Mouse (Mus musculus) intestine, embryonic 15.5 days (tissue): ENCODE measurements around the gene Abcb6. TPM values are rescaled to one million over a fixed set of nuclear protein-coding genes. Genes with fewer than 3 reads are reported as not detected.
A peak's percentile ranks its signal among the peaks of the same experiment; 100 is the strongest.

ENCODE experiments used
- ATAC-seq: fragments of 200-750 bp; cut with Nextera tagmentation; 2 replicates; pipeline ENCODE4 v1.8.0; 2017; ENCODE audit warnings: moderate TSS enrichment, moderate library complexity
- H3K27ac ChIP-seq: fragments of 300-500 bp; sonication (generic); 2 replicates; pipeline ENCODE4 v1.5.1; 2015; ENCODE audit warnings: mild to moderate bottlenecking, inconsistent platforms
- H3K27me3 ChIP-seq: fragments of 300-500 bp; sonication (generic); replicated peaks from 2 replicates; pipeline ENCODE4 v1.6.1; 2015; ENCODE audit warnings: inconsistent platforms
- H3K36me3 ChIP-seq: fragments of 300-500 bp; sonication (generic); 2 replicates; pipeline ENCODE4 v1.6.1; 2015; ENCODE audit warnings: inconsistent platforms
- H3K4me1 ChIP-seq: fragments of 300-500 bp; sonication (generic); replicated peaks from 2 replicates; pipeline ENCODE4 v1.6.1; 2015; ENCODE audit warnings: inconsistent platforms
- H3K4me2 ChIP-seq: fragments of 300-500 bp; sonication (generic); replicated peaks from 2 replicates; pipeline ENCODE4 v1.6.1; 2015; ENCODE audit warnings: mild to moderate bottlenecking, inconsistent platforms
- H3K4me3 ChIP-seq: fragments of 300-500 bp; sonication (generic); replicated peaks from 2 replicates; pipeline ENCODE4 v1.5.1; 2015; ENCODE audit warnings: inconsistent platforms
- H3K9ac ChIP-seq: fragments of 300-500 bp; sonication (generic); 2 replicates; pipeline ENCODE4 v1.6.1; 2015; ENCODE audit warnings: inconsistent platforms
- H3K9me3 ChIP-seq: fragments of 300-500 bp; sonication (generic); 2 replicates; pipeline ENCODE4 v1.6.1; 2016; ENCODE audit warnings: inconsistent platforms
- WGBS: fragments of 180-500 bp; shearing (Covaris S2); methylation state at CpG from one replicate; pipeline ENCODE4 v1.1.7; 2015; 5-methylcytosine and 5-hydroxymethylcytosine counted together
- polyA plus RNA-seq: library from polyadenylated mRNA; unstranded; fragments of >200 nt; fragmentation: Nextera tagmentation; extraction: Ambion mirVana; gene quantifications from 2 replicates; pipeline ENCODE4 v1.2.1, GENCODE M21; 2015

Gene Abcb6
- polyA plus RNA-seq, 1 experiment from 2014 or later = 26.6 TPM

DNA sequence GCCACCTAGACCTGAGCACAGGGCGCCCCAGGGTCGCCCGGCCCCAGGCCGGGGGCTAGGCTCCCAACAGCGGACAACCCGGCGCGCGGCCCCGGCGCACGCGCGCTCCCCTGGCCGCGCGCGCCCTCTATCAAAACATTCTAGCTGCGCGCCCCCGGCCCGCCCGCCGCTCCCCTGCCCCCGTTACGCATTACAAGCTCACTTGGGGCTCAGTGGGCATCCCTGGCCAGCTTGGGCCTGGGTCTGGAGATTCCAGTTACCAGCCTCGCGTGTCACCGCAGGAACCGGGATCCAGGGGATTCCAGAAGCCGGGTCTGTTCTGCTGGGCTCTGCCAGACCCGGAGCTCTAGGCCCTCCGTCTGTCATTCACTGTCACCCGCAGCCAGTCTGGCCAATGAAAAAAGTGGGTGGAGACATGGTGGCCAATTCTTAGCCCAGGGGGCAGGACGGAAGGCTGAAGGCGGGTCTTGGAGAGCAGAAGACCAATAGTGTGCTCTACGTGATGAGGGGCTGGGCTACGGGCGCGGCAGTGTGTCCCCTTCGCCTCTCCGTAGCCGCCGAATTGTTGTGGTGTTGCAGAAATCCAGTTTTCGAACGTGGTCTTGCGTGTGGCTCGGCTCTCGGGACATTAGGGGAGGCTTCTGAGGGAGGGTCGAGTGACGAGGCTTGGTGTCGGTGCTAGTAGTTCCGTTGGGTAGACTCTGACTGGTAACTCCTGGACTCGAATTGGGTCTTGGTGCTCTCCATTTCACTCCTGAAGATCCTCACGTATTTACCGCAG is 11.6 kb upstream of the Abcb6 start, which contains the start of the genes Ankzf1 and Atg9a:
Gene Ankzf1, plus strand, starts transcription at position 530 of the 781 bp plus-strand sequence.
Gene Atg9a, minus strand, starts transcription at position 575 of the 781 bp plus-strand sequence.
- H3K27me3 ChIP-seq = no peaks in the 10 kb centered on the region
- ATAC-seq = peak; percentile 99
- WGBS = under 1% methylated on average over 56 of the region's 56 CpGs
- H3K9ac ChIP-seq = peak within 1 kb of the TSS; percentile 83
- H3K4me2 ChIP-seq = peak within 1 kb of the TSS; percentile 84
- H3K9me3 ChIP-seq = no peaks in the 10 kb centered on the region
- H3K4me1 ChIP-seq = peaks cover 12% of the 10 kb centered on the region; the same call in 1 of the 2 replicates
- H3K4me3 ChIP-seq = peak within 1 kb of the TSS; percentile 77
- peaks cover 18% of the 10 kb centered on the region for H3K36me3 ChIP-seq
- peak within 1 kb of the TSS; percentile 90 for H3K27ac ChIP-seq

DNA sequence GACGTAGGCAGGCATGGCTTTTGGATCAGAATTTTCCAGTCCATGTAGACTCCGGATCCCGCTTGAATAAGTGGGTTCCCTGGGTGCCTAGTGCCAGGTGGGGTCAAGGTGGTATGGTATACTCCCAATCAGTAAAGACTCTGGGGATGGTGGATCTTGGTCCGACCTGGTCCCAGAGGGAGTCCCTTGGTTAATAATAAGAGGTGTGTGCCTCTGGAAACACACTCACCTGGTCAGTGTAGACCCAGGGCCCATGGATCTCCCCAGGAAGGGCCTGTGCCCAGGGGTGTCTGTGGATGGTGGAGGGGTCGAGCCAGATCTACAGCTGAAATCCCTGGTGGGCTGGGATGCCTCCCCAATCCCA is 11.0 kb upstream of the Abcb6 start:
- Histone ChIP-seq H3K27ac (peak overlapping the region; percentile 89), H3K36me3 (peaks cover 18% of the 10 kb centered on the region), H3K9ac (peak overlapping the region; percentile 83), H3K9me3 (no peaks in the 10 kb centered on the region), H3K27me3 (no peaks in the 10 kb centered on the region), H3K4me2 (peak overlapping the region; percentile 84), H3K4me1 (peaks cover 12% of the 10 kb centered on the region; the same call in 1 of the 2 replicates), H3K4me3 (peak overlapping the region; percentile 77)
- 46% methylated on average over 5 of the region's 5 CpGs for WGBS
- no peak for ATAC-seq

DNA sequence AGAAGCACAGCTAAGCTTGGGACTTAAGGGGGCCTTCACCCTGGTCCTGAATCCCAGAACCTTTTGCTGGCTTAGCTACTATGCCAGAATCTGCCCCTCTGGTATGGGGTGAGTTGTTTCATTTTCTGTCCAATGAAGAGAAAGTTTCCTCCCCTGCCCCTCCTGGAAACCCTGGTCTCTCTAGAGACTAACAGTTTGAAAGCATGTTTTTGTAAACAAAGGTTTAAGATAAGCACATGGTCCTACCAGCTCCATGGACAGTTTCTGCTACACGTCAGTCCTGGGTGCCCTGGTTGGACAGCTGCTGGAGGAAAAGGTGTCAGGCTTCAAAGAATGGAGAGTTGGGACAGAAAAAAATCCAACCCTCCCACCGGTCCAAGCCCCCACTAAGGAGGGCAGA is 10.4 kb upstream of the Abcb6 start:
- Histone ChIP-seq H3K4me3 (peak overlapping the region; percentile 77; the same call in 1 of the 2 replicates), H3K4me1 (peaks cover 12% of the 10 kb centered on the region; the same call in 1 of the 2 replicates), H3K36me3 (peaks cover 20% of the 10 kb centered on the region), H3K9ac (peak overlapping the region; percentile 83; the same call in 1 of the 2 replicates), H3K9me3 (no peaks in the 10 kb centered on the region), H3K27me3 (no peaks in the 10 kb centered on the region), H3K4me2 (peak overlapping the region; percentile 84), H3K27ac (no peak overlapping the region)
- ATAC-seq = no peak
- 33% methylated on average over 2 of the region's 2 CpGs for WGBS

DNA sequence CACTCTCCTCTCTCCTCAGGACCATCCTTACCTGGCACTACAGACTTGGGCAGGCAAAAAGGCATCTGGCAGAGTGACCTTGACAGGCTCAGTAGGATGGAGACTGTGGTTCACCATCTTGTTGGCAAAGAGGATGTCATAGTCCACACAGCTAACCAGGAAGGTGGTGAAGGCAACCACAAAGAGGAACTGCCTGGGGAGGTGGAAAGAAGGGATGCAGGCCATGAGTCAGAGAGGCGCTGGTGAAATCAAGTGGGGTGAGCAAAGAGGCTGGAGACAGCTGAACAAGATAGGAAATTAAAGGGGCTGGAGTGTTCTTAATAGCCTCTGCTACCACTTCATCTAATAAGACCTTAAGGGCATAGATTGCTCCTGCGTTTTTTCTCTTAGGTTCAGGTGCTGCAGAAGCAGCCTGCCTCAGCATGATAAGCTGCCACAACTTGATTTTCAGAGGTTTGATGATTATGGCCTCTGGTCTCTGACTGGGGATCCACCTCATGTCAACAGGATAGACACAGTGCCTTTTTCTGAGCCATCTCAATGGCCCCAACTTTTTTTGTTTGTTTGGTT is 7.8 kb upstream of the Abcb6 start:
- ATAC-seq = no peak
- 89% methylated on average over 2 of the region's 2 CpGs for WGBS
- H3K27ac ChIP-seq = no peak overlapping the region

DNA sequence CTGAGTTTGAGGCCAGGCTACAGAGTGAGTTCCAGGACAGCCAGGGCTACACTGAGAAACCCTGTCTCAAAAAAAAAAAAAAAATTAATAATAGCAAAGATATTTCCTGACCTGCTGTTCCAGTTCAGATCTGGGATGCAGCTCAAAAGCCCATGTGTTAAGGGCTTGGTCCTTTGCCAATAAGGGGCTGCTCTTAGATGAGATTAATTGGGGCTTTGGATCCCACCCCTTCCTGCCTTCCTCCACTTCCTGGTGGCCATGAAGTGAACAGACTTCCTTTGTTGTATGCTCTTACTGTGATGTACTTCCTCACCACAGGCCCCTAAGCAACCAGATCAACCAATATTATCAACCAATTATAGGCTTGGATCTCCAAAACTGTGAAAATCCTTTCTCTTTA is 6.9 kb upstream of the Abcb6 start:
- no peaks in the 10 kb centered on the region for H3K9me3 ChIP-seq
- H3K27me3 ChIP-seq = no peaks in the 10 kb centered on the region
- H3K4me1 ChIP-seq = peaks cover 12% of the 10 kb centered on the region; the same call in 1 of the 2 replicates
- H3K4me3 ChIP-seq = no peak overlapping the region
- ATAC-seq = no peak
- H3K36me3 ChIP-seq = peaks cover 43% of the 10 kb centered on the region
- no peak overlapping the region for H3K9ac ChIP-seq
- H3K4me2 ChIP-seq = no peak overlapping the region
- H3K27ac ChIP-seq = no peak overlapping the region

More for the DNA sequence above, 7.8 kb upstream of the Abcb6 start:
- H3K36me3 ChIP-seq = peaks cover 35% of the 10 kb centered on the region
- peaks cover 12% of the 10 kb centered on the region; the same call in 1 of the 2 replicates for H3K4me1 ChIP-seq
- H3K9ac ChIP-seq = no peak overlapping the region
- H3K4me3 ChIP-seq = no peak overlapping the region
- H3K9me3 ChIP-seq = no peaks in the 10 kb centered on the region
- H3K4me2 ChIP-seq = no peak overlapping the region
- no peaks in the 10 kb centered on the region for H3K27me3 ChIP-seq

DNA sequence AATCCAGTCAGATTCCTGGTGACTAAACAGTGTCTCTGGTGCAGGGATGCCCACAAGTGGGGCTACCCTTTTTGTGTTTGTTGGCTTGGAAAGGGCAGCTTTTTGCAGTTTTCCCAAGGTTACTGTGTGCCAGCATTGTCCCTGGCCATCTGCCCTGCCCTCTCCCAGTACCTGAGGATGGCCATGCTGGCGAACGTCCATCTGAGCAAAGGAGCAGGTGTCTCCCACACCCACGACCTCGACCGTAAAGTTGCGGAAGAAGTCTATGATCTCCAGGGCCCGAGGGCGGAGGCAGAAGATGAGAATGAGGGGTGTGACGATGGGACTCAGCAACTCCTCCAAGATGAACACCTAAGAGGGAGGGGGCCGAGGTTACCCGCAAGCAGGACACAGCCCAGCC is 5.3 kb upstream of the Abcb6 start:
- H3K9ac ChIP-seq = no peak overlapping the region
- no peak overlapping the region for H3K4me2 ChIP-seq
- no peaks in the 10 kb centered on the region for H3K9me3 ChIP-seq
- 89% methylated on average over 11 of the region's 11 CpGs for WGBS
- no peak overlapping the region for H3K27ac ChIP-seq
- peaks cover 16% of the 10 kb centered on the region; the same call in 1 of the 2 replicates for H3K4me1 ChIP-seq
- no peaks in the 10 kb centered on the region for H3K27me3 ChIP-seq
- ATAC-seq = no peak
- no peak overlapping the region for H3K4me3 ChIP-seq
- H3K36me3 ChIP-seq = peaks cover 46% of the 10 kb centered on the region

DNA sequence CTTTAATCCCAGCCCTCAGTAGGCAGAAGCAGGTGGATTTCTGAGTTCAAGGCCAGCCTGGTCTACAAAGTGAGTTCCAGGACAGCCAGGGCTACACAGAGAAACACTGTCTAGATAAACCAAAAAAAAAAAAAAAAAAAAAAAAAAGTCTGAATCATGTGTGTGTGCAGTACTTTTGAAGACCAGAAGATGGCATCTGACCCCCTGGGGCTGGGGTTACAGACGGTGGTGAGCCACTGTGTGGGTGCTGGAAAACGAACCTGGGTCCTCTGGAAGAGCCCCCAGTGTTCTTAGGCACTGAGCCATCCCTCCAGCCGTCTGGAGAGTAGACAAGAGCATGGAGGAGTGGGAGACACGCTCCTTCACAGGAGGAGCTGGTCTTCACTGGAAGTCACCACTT is 2.0 kb upstream of the Abcb6 start:
- WGBS = 81% methylated on average over 4 of the region's 4 CpGs
- H3K9me3 ChIP-seq = no peaks in the 10 kb centered on the region
- H3K27me3 ChIP-seq = no peaks in the 10 kb centered on the region
- no peak overlapping the region for H3K9ac ChIP-seq
- H3K4me2 ChIP-seq = no peak overlapping the region
- H3K4me3 ChIP-seq = no peak overlapping the region
- peaks cover 40% of the 10 kb centered on the region for H3K36me3 ChIP-seq
- no peak overlapping the region for H3K27ac ChIP-seq
- peaks cover 20% of the 10 kb centered on the region for H3K4me1 ChIP-seq
- no peak for ATAC-seq

DNA sequence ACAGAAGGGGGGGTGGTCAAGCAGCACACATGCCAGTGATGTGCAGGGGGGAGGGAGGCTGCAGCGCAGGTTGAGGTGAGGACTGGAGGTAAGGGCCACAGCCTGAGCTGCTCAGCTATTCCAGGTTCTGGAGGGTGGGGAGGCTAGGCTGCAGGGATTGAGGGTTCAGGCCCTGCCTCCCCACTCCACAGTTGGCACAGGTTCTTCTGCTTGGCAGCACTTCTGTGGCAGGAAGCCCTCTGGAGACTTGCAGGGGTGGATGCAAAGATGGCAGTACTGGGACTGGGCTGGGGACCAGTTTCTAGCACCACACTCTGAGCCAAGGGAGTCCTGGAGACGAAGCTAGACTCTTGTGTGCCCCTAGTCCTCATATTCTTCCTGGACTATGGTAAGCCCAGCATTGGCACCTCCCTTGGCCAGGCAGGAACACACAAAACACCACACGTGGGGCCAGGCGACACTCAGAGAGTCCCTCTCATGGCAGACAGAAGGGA is 1.2 kb upstream of the Abcb6 start:
- H3K4me2 ChIP-seq = peak overlapping the region; percentile 95; the same call in 1 of the 2 replicates
- no peaks in the 10 kb centered on the region for H3K9me3 ChIP-seq
- no peak for ATAC-seq
- H3K4me3 ChIP-seq = no peak overlapping the region
- no peak overlapping the region for H3K9ac ChIP-seq
- 84% methylated on average over 4 of the region's 4 CpGs for WGBS
- H3K27me3 ChIP-seq = no peaks in the 10 kb centered on the region
- H3K4me1 ChIP-seq = peaks cover 20% of the 10 kb centered on the region
- H3K36me3 ChIP-seq = peaks cover 35% of the 10 kb centered on the region
- H3K27ac ChIP-seq = no peak overlapping the region

DNA sequence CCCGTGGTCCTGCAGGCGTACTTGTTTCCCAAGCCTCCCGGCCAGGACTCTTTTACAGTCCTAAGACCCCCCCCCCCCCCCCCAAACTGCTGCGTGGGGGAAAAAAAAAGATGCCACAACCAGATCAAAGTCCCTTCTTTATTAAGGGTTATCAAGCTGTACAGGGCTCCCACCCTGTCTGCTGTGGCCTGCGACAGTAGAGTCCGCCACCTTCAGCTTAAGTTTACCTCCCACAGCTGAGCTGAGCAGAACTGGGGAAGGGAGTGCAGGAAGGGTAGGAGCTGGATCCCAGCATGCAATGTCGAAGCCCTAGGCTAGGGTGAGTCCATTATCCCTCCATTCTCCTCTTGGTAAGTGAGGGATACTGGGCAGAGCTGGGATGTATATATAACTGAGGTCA is 549 bp upstream of the Abcb6 start:
- peak; percentile 54 for ATAC-seq
- H3K9ac ChIP-seq = no peak overlapping the region
- peak overlapping the region; percentile 64 for H3K4me3 ChIP-seq
- H3K4me1 ChIP-seq = peaks cover 20% of the 10 kb centered on the region
- peaks cover 35% of the 10 kb centered on the region for H3K36me3 ChIP-seq
- no peak overlapping the region for H3K27ac ChIP-seq
- 30% methylated on average over 7 of the region's 7 CpGs for WGBS
- H3K9me3 ChIP-seq = no peaks in the 10 kb centered on the region
- H3K4me2 ChIP-seq = peak overlapping the region; percentile 95
- no peaks in the 10 kb centered on the region for H3K27me3 ChIP-seq

DNA sequence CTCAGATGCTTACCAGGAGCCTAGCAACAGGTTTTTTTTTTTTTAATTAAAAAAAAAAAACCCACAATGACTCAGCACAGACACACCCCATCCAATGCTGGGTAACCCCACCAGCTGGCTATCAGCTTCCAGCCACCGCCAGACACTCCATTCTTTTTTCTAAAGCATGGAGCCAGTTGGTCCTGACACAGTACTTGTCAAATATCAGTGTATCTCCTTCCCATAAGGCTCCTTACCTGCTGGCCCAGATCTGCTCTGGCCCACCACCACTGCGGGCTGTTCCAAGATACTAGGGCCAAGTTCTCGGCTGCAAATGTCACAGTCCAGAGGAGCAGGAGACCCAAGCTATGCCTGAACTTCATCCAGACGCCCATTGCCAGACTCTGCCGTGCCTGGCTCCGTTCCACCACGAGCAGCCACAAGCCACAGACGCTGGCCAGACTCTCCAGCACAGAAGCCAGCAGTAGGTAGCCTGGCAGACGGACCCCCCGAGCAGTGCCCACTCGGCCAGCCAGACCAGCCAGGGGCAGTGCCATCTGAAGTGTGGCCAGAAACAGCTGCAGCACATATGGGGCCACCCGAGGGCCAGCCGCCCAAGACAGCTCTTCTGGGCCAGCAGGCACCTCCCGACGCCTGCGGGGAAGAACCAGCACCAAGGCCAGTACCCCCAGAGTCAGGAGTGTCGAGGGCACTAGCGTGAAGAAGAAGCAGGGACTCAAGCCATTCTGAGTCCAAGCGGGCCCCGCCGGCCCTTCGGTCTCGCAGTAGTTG is 673 bp downstream of the Abcb6 start:
- H3K27ac ChIP-seq = no peak overlapping the region
- WGBS = 8% methylated on average over 23 of the region's 23 CpGs

DNA sequence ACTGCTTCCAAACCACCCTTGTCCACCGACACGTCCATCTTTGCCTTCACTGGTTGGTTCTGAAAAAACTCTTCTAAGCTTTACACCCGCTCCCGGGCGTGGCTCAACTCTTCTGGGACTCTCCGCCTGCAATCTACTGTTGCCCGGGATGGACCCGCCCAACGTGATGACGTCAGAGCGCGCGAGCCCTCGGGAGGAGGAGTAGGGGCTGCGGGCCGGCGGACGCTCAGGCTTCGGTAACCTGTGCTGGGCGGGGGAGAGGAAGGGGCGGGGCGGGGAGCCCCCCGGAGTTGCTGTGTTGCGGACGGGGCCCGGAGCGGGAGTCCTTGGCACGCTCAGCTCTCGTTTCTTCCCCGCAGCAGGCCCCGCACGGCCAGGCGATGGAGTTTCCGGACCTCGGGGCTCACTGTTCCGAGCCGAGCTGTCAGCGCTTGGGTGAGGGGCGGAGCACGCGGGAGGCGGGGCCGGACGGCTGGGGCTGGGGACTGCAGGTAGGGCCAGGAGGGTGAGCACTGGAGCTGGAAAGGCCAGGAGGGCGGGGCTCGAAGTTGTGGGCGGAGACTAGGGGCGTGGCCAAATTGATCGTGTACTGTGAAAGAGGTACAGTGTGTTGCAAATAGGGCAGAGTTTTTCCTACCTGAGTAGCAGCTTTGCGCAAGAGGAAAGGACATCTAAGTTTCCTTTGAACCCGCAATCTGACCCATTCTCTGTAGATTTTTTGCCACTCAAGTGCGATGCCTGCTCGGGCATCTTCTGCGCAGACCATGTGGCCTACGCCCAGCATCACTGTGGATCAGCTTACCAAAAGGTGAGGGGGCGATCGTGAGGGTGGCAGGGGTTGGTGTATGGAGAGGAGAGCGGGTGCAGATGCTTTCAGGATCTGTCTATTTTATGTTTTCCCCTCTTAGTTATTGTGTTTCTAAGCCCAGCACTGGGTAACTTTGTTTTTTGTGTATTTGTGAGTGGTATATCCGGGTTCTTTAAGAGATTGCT is 11.4 kb downstream of the Abcb6 start, which contains the start of gene Zfand2b:
Gene Zfand2b, plus strand, starts transcription at position 175 of the 993 bp plus-strand sequence.
- peak; percentile 99 for ATAC-seq
- H3K36me3 ChIP-seq = peaks cover 22% of the 10 kb centered on the region
- H3K27me3 ChIP-seq = no peaks in the 10 kb centered on the region
- peak within 1 kb of the TSS; percentile 86 for H3K4me2 ChIP-seq
- peaks cover 9% of the 10 kb centered on the region for H3K4me1 ChIP-seq
- peak within 1 kb of the TSS; percentile 58 for H3K9ac ChIP-seq
- no peaks in the 10 kb centered on the region for H3K9me3 ChIP-seq
- H3K27ac ChIP-seq = peak within 1 kb of the TSS; percentile 81
- WGBS = under 1% methylated on average over 57 of the region's 59 CpGs
- peak within 1 kb of the TSS; percentile 67 for H3K4me3 ChIP-seq

More for the DNA sequence above, 673 bp downstream of the Abcb6 start:
- peak overlapping the region; percentile 95 for H3K4me2 ChIP-seq
- peaks cover 20% of the 10 kb centered on the region for H3K4me1 ChIP-seq
- H3K27me3 ChIP-seq = no peaks in the 10 kb centered on the region
- H3K9ac ChIP-seq = peak overlapping the region; percentile 63
- ATAC-seq = peak; percentile 64
- H3K9me3 ChIP-seq = no peaks in the 10 kb centered on the region
- peak overlapping the region; percentile 64 for H3K4me3 ChIP-seq
- peaks cover 27% of the 10 kb centered on the region for H3K36me3 ChIP-seq
